Mouse (Mus musculus): ENCODE data around the gene Grb2. TPM values are rescaled to one million over a fixed set of nuclear protein-coding genes. Genes with fewer than 3 reads are reported as not detected.
A peak's percentile ranks its signal among the peaks of the same experiment; 100 is the strongest.

Grb2 gene
- polyA plus RNA-seq, 1 experiment from 2014 or later = 92.0 TPM

GRCm38 (mm10) chr11:115640311-115640828 is 68.0 kb downstream of the Grb2 start:
- H3K27ac ChIP-seq = no peak overlapping the region
- no peaks in the 10 kb centered on the region for H3K27me3 ChIP-seq
- no peak overlapping the region for H3K4me2 ChIP-seq
- H3K9me3 ChIP-seq (replicated peaks) = no peaks in the 10 kb centered on the region
- peaks cover 22% of the 10 kb centered on the region for H3K36me3 ChIP-seq
- peaks cover 16% of the 10 kb centered on the region for H3K4me1 ChIP-seq
- no peak overlapping the region for H3K4me3 ChIP-seq (replicated peaks)
- 86% methylated on average over 3 of the region's 4 CpGs for WGBS
- H3K9ac ChIP-seq = no peak overlapping the region
- ATAC-seq (replicated peaks; ENCODE audit: low FRiP score) = no peak

DNA sequence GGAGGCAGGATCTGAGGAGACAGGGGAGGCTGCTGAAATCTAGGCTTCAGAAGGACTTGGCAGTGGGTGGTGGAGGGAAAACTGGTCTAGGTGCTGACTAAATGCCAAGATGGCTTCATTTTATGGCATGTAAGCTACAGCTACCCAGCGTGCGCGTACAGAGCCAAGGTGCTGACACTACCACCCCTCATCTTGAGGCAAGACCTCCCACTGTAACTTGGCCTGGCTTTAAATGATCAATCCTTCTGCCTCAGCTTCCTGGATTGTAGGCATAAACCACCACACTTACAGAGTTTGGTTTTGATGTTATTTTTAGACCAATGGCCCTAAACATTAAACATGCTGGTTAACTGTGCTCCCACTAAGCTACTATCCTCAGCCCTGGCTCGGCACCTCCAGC is 68.9 kb downstream of the Grb2 start:
- peaks cover 14% of the 10 kb centered on the region for H3K36me3 ChIP-seq
- no peak for ATAC-seq (replicated peaks; ENCODE audit: low FRiP score)
- 63% methylated on average over 4 of the region's 4 CpGs for WGBS

DNA sequence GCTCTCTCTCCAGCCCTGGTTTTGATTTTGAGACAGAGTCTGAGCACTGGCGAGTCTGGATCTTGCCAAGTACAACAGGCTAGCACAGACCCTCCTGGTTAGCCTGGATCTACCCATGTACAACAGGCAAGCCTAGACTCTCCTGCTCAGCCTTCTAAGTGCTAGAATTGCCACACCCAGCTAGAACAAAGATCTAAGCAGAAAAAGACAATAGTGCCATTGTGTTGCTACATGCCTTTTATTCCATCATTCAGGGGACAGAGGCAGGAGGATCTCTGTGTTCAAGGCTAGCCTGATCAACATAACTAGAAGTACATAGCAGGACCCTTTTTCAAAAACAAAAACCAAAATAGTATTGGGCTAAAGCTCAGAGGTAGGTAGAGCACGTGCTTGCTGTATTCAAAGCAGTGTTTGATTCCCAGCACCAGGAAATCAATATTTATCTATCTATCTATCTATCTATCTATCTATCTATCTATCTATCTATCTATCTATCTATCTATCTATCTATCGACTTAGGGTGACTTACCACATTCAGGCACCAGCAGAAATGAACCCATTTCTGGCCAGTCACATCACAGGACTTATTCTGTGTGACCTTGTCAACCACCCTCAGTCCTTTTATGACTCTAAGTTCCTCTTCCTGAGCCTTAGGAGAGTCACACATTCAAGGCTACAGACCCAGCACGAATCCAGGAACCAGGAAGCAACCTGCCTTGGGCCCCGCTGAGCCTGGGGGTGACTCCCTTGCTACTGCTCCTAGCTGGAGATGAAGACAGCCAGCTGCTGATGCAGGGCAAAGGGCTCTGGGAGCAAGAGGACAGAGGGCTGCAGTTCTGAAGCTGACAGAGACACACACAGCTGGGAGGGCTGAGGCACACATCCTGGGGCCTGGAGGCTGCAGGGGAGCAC is 69.6 kb downstream of the Grb2 start:
- 58% methylated on average over 5 of the region's 5 CpGs for WGBS

More for the DNA sequence above, 68.9 kb downstream of the Grb2 start:
- Histone ChIP-seq H3K9me3 (replicated peaks) (no peaks in the 10 kb centered on the region), H3K27me3 (no peaks in the 10 kb centered on the region), H3K4me2 (no peak overlapping the region), H3K4me1 (peaks cover 18% of the 10 kb centered on the region), H3K9ac (peak overlapping the region; percentile 10; the same call in 1 of the 2 replicates), H3K4me3 (replicated peaks) (no peak overlapping the region), H3K27ac (0 out of 2 replicates have a peak overlapping the region, but pooled peaks have one; percentile 23)

DNA sequence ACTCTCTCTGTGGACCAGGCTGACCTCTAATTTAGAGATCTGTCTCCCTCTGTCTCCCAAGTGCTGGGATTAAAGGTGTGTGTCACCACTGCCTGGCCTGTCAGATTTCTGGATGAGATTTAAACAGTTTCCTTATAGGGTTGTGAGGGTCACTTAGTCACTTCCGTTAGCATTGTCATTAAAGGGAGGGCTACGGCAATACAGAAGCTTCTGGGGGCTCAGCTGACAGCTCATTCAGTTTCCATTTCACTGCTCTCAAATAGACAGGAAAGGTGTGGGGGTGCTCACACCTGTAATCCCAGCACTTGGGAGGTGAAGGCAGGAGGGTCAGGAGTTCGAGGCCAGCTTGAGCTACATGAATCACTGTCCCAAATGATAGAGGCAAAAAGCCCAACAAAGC is 71.4 kb downstream of the Grb2 start:
- WGBS = 57% methylated on average over 3 of the region's 3 CpGs
- no peaks in the 10 kb centered on the region for H3K27me3 ChIP-seq
- no peak for ATAC-seq (replicated peaks; ENCODE audit: low FRiP score)
- H3K4me3 ChIP-seq (replicated peaks) = no peak overlapping the region
- no peaks in the 10 kb centered on the region for H3K36me3 ChIP-seq
- H3K4me2 ChIP-seq = no peak overlapping the region
- no peak overlapping the region for H3K9ac ChIP-seq
- H3K9me3 ChIP-seq (replicated peaks) = no peaks in the 10 kb centered on the region
- H3K4me1 ChIP-seq = peaks cover 18% of the 10 kb centered on the region
- no peak overlapping the region for H3K27ac ChIP-seq

More for the DNA sequence above, 69.6 kb downstream of the Grb2 start:
- Histone ChIP-seq H3K9ac (peak overlapping the region; percentile 10; the same call in 1 of the 2 replicates), H3K4me1 (peaks cover 18% of the 10 kb centered on the region), H3K27ac (0 out of 2 replicates have a peak overlapping the region, but pooled peaks have one; percentile 23), H3K4me3 (replicated peaks) (no peak overlapping the region), H3K9me3 (replicated peaks) (no peaks in the 10 kb centered on the region), H3K4me2 (no peak overlapping the region), H3K27me3 (no peaks in the 10 kb centered on the region), H3K36me3 (peaks cover 8% of the 10 kb centered on the region; the same call in 1 of the 2 replicates)
- ATAC-seq (replicated peaks; ENCODE audit: low FRiP score) = no peak

GRCm38 (mm10) chr11:115635484-115635883 is 72.9 kb downstream of the Grb2 start:
- Histone ChIP-seq H3K9ac (no peak overlapping the region), H3K9me3 (replicated peaks) (no peaks in the 10 kb centered on the region), H3K36me3 (no peaks in the 10 kb centered on the region), H3K27me3 (no peaks in the 10 kb centered on the region), H3K4me1 (peaks cover 17% of the 10 kb centered on the region), H3K27ac (no peak overlapping the region), H3K4me2 (no peak overlapping the region), H3K4me3 (replicated peaks) (no peak overlapping the region)
- WGBS = 73% methylated on average over 8 of the region's 8 CpGs
- ATAC-seq (replicated peaks; ENCODE audit: low FRiP score) = no peak

DNA sequence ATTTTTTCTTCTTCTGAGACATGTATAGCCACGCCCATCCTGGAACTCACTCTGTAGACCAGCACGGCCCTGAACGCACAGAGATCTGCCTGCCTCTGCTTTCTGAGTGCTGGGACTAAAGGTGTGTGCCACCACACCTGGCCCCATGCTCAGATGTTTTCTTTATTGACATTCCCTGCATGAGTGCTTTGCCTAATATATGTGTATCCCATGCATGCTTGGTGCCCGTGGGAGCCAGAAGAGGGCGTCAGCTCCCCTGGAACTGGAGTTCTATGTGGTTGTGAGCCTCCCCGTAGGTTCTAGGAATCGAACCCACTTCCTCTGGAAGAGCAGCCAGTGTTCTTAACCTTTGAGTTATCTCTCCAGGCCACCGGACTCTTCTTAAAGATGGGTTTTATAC is 73.4 kb downstream of the Grb2 start:
- H3K4me2 ChIP-seq = no peak overlapping the region
- ATAC-seq (replicated peaks; ENCODE audit: low FRiP score) = no peak
- no peak overlapping the region for H3K4me3 ChIP-seq (replicated peaks)
- no peak overlapping the region for H3K9ac ChIP-seq
- H3K27ac ChIP-seq = no peak overlapping the region
- no peaks in the 10 kb centered on the region for H3K27me3 ChIP-seq
- H3K9me3 ChIP-seq (replicated peaks) = no peaks in the 10 kb centered on the region
- H3K4me1 ChIP-seq = peaks cover 17% of the 10 kb centered on the region
- 83% methylated on average over 8 of the region's 8 CpGs for WGBS
- H3K36me3 ChIP-seq = no peaks in the 10 kb centered on the region

- peaks cover 9% of the 10 kb centered on the region for H3K4me1 ChIP-seq
- no peak for ATAC-seq (replicated peaks; ENCODE audit: low FRiP score)
- H3K9ac ChIP-seq = no peak overlapping the region
- no peaks in the 10 kb centered on the region for H3K27me3 ChIP-seq
- H3K9me3 ChIP-seq (replicated peaks) = no peaks in the 10 kb centered on the region
- WGBS = 68% methylated on average over 4 of the region's 4 CpGs
- no peak overlapping the region for H3K4me3 ChIP-seq (replicated peaks)
- H3K27ac ChIP-seq = no peak overlapping the region
- H3K4me2 ChIP-seq = no peak overlapping the region
- H3K36me3 ChIP-seq = no peaks in the 10 kb centered on the region
Measured at GRCm38 (mm10) chr11:115634109-115634508, 74.3 kb downstream of the Grb2 start.

- ATAC-seq (replicated peaks; ENCODE audit: low FRiP score) = no peak
- no peaks in the 10 kb centered on the region for H3K9me3 ChIP-seq (replicated peaks)
- H3K4me3 ChIP-seq (replicated peaks) = no peak overlapping the region
- H3K36me3 ChIP-seq = no peaks in the 10 kb centered on the region
- no peak overlapping the region for H3K27ac ChIP-seq
- no peak overlapping the region for H3K9ac ChIP-seq
- H3K4me1 ChIP-seq = peaks cover 8% of the 10 kb centered on the region; the same call in 1 of the 2 replicates
- WGBS = 87% methylated on average over 10 of the region's 10 CpGs
- H3K27me3 ChIP-seq = no peaks in the 10 kb centered on the region
- no peak overlapping the region for H3K4me2 ChIP-seq
Measured at GRCm38 (mm10) chr11:115632862-115633261, 75.5 kb downstream of the Grb2 start.

DNA sequence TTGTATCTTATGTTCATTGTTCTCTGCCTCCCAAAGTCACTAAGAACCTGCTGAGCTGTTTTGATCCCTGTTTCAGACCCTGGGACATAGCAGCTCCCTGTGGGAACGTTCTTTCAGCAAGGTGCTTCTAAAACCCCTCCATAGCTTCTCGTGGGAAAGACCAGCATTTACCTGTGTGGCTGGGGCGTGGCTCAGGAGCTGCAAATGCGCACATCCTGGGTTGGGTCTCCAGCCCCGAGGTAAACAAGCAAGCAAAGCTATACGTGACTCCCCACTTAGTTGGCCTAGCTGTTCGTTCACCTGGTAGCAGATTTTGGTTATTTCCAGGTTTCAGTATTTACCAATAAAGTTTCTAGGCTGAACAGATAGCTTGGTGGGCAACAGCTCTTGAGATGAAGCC is 76.2 kb downstream of the Grb2 start:
- H3K36me3 ChIP-seq = no peaks in the 10 kb centered on the region
- no peak overlapping the region for H3K4me2 ChIP-seq
- no peak overlapping the region for H3K9ac ChIP-seq
- H3K9me3 ChIP-seq (replicated peaks) = no peaks in the 10 kb centered on the region
- peaks cover 11% of the 10 kb centered on the region for H3K4me1 ChIP-seq
- no peaks in the 10 kb centered on the region for H3K27me3 ChIP-seq
- H3K27ac ChIP-seq = no peak overlapping the region
- H3K4me3 ChIP-seq (replicated peaks) = no peak overlapping the region
- ATAC-seq (replicated peaks; ENCODE audit: low FRiP score) = no peak
- 77% methylated on average over 7 of the region's 7 CpGs for WGBS

DNA sequence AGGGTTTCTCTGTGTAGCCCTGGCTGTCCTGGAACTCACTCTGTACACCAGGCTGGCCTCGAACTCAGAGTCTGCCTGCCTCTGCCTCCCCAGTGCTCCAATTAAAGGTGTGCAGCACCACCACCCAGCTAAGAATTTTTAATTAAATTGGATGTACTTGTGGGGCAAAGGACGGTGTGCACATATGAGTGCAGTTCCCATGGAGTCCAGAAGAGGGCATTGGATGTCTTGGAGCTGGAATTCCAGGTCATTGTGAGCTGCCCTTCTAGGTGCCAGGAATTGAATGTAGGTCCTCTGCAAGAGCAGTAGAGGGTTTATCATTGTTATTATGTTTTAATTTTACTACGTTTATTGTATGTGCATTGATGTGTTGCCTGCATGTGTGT is 76.9 kb downstream of the Grb2 start:
- H3K4me1 ChIP-seq = peaks cover 18% of the 10 kb centered on the region
- no peak overlapping the region; the same call in 1 of the 2 replicates for H3K4me2 ChIP-seq
- H3K27ac ChIP-seq = 0 out of 2 replicates have a peak overlapping the region, but pooled peaks have one; percentile 35
- no peak for ATAC-seq (replicated peaks; ENCODE audit: low FRiP score)
- no peak overlapping the region for H3K9ac ChIP-seq
- H3K36me3 ChIP-seq = no peaks in the 10 kb centered on the region
- H3K27me3 ChIP-seq = no peaks in the 10 kb centered on the region
- WGBS = 25% methylated on average over 3 of the region's 3 CpGs
- no peaks in the 10 kb centered on the region for H3K9me3 ChIP-seq (replicated peaks)
- H3K4me3 ChIP-seq (replicated peaks) = no peak overlapping the region

- no peaks in the 10 kb centered on the region for H3K9me3 ChIP-seq (replicated peaks)
- no peak overlapping the region for H3K4me3 ChIP-seq (replicated peaks)
- H3K36me3 ChIP-seq = no peaks in the 10 kb centered on the region
- no peak for ATAC-seq (replicated peaks; ENCODE audit: low FRiP score)
- WGBS = 49% methylated on average over 16 of the region's 16 CpGs
- H3K27me3 ChIP-seq = no peaks in the 10 kb centered on the region
- H3K4me1 ChIP-seq = peaks cover 25% of the 10 kb centered on the region
- H3K9ac ChIP-seq = no peak overlapping the region
- H3K4me2 ChIP-seq = no peak overlapping the region; the same call in 1 of the 2 replicates
- 0 out of 2 replicates have a peak overlapping the region, but pooled peaks have one; percentile 35 for H3K27ac ChIP-seq
Measured at GRCm38 (mm10) chr11:115630532-115631504, 77.6 kb downstream of the Grb2 start.
